Mouse (Mus musculus): ENCODE measurements around the gene 4930556J24Rik. TPM values are rescaled to one million over a fixed set of nuclear protein-coding genes. Genes with fewer than 3 reads are reported as not detected.
A peak's percentile ranks its signal among the peaks of the same experiment; 100 is the strongest.
"Not testable (repeated sequence)": the region's sequence is repeated elsewhere in the genome, so short reads cannot be mapped to it uniquely, and the experiment has no call there.

4930556J24Rik gene
- not detected for polyA plus RNA-seq (2017; shearing (Covaris generic))

DNA sequence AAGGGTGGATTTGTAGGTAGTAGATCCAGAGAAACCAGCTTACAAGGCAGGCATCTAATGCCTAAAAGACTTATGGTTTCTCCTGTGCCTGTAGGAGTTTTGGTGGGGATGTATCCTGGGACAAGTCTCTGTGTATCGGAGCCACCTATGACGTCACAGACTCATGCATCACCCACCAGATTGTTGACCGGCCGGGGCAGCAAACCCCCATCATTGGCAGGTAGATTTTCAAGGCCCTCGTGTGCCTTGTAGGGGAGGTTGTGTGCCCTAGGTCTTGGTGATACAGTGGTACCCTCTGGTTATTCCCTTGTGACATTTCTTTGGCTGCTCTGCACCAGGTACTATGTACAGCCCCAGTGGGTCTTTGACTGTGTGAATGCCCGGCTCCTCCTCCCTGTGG lies at the start of gene 4930556J24Rik:
TSS of gene 4930556J24Rik (minus strand) at position 101 of the 400 bp plus-strand sequence.
- ATAC-seq = no peak

DNA sequence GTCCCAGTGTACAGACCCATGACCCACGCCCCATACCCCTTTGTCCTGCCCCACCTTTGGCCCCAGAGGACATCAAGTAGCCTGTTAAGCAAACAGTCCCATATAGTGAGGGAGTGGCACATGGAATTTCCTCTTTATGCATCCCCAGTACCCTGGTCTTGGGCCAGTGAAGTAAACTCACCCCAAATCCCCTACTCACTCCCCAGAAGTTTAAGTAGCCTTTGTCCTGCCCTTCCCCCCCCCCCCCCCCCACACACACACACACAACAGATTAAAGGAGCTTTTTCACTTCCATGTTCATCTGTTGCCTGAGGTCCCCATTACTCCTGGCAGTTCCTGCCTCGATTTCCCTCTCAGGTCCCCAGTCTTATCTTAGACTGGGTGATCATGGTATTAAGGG lies 46.7 kb upstream of the 4930556J24Rik start:
- no peak for ATAC-seq

DNA sequence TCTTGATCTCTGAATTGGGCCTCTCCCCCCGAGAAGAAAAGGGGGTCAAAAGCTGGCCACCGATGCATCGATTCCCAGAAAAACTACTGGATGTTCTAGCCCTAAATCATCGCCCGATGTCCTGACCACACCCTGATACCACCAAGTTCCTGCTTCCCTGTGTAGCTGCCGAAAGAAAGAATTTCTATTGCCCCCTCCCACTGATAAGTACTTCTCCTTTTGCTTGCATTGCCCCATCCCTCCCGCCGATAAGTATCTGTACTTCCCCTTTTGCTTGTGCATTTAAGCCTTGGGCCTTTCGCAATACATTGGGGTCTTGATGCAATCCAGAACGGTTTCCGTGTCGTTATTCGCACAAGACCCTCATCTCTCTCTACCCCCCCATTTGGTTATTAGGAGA lies 45.5 kb upstream of the 4930556J24Rik start:
- not testable (repeated sequence) for ATAC-seq

DNA sequence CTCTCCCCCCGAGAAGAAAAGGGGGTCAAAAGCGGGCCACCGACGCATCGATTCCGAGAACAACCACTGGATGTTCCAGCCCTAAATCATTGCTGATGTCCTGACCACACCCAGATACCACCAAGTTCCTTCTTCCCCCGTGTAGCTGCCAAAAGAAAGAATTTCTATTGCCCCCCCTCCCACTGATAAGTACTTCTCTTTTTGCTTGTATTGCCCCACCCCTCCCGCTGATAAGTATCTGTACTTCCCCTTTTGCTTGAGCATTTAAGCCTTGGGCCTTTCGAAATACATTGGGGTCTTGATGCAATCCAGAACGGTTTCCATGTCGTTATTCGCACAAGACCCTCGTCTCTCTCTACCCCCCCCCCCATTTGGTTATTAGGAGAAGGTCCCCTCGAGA lies 39.2 kb upstream of the 4930556J24Rik start:
- ATAC-seq = not testable (repeated sequence)

DNA sequence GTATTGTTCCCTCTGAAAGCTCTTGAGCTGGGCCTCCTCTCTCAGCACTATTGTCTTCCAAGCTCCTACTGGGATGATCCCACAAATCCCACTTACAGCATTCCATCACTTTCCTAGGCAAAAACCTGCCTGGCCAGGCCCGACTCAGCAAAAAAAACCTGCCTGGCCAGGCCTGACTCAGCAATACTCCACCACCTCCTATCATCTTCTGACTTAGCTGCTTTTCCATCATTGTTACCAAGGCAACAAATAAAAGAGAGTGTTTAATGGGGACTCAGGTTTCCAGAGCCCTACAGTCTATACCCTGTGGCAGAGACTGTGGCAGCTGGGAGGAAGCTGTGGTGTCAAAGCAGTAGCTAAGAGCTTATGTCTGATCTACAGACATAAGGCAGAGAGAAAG lies 36.0 kb upstream of the 4930556J24Rik start:
- ATAC-seq = no peak

DNA sequence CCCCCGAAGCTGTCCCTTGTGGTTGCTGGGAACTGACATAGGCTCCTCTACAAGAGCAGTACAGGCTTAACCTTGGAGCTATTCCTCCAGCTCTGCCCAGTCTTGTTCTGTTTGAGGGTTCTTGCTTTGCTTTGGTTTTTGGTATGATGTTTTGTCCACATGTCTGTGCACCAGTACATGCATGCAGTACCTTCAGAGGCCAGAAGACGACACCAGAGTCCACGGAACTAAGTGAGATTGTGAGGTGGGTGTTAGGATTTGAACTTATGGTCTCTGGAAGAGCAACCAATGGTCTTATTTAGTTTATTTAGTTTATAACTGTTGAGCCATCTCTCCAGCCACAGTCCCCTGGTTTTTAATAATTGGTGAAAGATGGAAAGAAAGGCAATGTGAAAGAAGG lies 29.9 kb upstream of the 4930556J24Rik start:
- no peak for ATAC-seq

DNA sequence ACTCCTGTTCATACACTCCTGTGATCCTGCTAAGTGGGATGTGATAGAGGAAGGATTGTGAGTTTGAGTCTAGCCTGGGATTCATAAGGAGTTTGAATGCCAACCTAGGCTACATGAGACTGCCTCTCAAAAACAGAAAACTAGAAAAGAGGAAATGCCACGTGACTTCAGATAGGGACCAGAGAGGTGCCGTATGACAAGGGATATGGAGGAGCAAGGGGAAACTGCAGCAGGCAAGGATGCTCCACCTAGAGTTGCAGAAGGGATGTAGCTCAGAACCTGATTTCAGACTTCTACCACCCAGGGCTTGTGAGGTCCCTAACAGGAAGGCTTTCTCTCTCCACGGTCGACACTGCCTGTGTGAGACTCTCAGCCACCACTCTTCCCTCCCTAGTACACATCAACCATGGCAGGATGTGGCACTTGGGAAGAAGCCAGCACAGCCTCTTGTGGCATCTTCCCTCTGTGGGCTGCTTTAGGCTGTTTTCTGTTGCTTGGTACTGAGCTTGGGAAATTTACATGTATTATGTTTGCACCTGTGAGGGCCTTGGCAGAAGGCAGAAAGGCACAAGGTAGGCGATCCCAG lies 28.7 kb upstream of the 4930556J24Rik start:
- ATAC-seq = no peak

DNA sequence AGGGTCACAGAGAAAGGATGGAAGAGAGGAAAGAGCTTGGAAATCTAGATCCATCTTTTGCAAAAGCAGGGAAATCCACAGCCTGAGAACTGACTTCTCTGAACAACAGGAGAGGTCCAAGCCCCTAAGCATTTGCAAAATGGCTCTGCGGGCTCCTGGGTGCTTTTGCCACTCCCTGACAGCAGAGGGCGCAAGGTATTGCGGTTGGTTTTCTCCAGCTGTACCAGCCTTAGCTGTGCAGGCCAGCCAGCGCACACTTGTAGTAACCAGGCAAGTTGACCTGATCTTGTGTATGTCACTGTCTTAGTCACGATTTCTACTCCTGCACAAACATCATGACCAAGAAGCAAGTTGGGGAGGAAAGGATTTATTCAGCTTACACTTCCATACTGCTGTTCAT lies 25.0 kb upstream of the 4930556J24Rik start:
- peak; percentile 57 for ATAC-seq

DNA sequence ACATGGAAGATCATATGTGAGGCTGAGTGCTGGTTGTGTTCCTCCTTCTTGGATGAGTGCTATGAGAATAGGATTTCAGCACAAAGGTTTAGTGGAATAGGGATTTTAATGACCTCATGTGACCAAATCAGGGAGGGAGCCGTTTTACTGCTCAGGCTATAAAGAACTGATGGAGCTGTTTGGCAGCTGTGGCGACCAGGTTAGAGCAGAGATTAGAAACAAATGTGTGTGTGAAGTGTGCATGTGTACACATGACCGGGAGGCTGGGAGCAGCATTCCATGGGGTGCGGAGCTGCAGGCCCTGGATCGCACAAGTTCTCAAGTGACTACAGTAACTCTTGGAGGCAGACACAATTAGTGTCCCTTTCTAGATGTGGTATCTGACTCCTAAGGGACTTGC lies 23.0 kb upstream of the 4930556J24Rik start:
- ATAC-seq = no peak

DNA sequence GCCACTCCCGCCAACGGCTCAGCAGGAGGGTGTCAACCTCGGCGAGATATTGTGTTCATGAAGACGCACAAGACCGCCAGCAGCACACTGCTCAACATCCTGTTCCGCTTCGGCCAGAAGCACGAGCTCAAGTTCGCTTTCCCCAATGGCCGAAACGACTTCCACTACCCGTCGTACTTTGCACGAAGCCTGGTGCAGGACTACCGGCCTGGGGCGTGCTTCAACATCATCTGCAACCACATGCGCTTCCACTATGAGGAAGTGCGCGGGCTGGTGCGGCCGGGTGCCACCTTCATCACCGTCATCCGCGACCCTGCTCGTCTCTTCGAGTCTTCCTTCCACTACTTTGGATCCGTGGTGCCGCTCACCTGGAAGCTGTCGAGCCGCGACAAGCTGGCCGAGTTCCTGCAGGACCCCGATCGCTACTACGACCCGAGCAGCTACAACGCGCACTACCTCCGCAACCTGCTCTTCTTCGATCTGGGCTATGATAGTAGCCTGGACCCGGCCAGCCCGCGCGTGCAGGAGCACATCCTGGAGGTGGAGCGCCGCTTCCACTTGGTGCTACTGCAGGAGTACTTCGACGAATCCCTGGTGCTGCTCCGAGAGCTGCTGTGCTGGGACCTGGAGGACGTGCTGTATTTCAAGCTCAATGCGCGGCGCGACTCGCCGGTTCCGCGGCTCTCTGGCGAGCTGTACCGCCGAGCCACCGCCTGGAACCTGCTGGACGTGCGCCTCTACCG lies 21.6 kb upstream of the 4930556J24Rik start:
- ATAC-seq = peak; percentile 29

DNA sequence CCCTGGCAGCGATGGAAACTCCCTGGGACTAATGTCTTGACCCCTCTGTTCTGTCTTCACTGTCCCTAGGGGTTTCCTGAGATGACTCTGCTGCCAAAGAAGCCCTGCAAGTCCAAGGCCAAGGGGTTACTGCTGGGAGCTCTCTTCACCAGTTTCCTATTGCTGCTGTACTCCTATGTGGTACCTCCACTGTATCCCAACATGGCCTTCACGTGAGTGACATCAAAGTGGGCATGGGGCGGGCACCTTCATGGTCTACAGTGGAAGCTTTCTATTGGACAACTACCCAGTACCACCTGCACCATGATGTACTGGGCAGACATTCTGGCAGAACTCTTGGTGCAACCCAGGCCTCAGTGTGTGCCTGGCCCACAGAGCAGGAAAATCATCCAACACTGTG lies 20.3 kb upstream of the 4930556J24Rik start:
- no peak for ATAC-seq

DNA sequence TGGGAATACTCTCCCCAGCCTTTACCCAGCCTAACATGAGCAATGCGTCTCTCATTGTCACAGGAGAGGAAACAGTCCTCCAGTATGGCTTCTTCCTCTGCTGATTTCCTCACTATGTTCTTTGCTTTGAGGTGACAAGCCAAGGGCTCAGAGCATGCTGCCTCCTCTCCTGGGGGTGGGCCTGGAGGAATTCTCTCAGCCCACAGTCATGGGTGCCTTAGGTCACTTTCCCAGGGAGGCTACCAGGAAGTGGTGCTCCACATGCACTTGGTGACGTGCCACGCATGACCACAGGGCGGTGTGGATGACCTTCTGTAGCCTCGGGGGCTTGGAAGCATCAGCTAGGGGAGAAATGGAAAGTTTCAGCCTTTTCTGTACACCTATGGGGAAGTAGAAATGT lies 18.9 kb upstream of the 4930556J24Rik start:
- ATAC-seq = no peak

DNA sequence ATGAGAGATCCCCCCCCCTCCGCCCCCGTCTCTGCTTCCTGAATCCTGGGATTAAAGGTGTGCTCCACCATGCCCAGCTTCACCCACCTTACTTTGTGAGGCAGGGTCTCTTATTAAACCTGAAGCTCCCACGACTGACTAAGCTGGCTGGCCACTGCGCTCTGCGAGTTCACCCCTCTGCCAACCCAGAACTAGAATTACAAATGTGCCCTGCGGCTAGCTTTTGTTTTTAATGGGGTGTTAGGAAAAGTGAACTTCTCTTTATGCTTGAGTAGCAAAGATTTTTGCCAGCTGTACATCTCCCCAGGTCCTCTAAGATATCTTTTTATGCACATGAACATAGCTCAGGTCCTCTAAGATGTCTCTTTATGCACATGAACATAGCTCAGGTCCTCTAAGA lies 17.3 kb upstream of the 4930556J24Rik start:
- ATAC-seq = no peak

DNA sequence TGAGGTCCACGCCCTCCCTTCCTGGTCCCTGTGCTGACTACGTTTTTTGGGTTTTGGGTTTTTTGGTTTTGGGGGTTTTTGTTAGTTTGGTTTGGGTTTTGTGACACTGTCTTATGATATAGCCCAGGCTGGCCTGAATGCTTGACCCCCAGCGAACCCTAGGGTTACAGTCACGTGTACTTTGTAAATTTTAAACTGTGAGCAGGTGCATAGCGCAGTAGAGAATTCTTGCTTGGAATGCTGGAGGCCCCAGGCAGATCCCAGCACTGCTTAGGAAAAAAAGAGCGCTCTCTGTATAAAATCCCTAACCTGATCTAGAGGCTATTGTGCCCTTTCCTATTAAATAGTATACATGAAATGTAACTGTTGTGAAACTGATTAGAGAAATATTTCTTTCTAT lies 16.6 kb upstream of the 4930556J24Rik start:
- ATAC-seq = no peak

DNA sequence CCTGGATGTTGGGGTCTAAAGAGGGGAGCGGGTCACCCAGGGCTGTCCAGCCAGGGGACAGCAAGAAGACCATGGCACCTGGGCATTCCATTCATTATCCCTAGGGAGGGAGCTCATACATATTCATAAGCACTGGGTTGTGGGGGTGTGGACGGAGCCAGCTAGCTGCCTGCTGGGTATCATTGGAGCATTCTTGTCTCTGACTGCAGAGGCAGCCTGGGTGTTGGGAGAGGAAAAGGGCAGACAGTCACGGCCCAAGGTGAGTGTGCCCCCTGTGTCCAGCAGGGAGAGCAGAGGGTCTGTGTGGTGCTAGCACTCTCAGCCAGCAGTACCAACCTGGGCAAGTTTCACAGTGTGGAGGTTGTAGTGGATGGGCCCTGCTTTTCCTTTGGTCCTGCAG lies 13.2 kb upstream of the 4930556J24Rik start:
- no peak for ATAC-seq

DNA sequence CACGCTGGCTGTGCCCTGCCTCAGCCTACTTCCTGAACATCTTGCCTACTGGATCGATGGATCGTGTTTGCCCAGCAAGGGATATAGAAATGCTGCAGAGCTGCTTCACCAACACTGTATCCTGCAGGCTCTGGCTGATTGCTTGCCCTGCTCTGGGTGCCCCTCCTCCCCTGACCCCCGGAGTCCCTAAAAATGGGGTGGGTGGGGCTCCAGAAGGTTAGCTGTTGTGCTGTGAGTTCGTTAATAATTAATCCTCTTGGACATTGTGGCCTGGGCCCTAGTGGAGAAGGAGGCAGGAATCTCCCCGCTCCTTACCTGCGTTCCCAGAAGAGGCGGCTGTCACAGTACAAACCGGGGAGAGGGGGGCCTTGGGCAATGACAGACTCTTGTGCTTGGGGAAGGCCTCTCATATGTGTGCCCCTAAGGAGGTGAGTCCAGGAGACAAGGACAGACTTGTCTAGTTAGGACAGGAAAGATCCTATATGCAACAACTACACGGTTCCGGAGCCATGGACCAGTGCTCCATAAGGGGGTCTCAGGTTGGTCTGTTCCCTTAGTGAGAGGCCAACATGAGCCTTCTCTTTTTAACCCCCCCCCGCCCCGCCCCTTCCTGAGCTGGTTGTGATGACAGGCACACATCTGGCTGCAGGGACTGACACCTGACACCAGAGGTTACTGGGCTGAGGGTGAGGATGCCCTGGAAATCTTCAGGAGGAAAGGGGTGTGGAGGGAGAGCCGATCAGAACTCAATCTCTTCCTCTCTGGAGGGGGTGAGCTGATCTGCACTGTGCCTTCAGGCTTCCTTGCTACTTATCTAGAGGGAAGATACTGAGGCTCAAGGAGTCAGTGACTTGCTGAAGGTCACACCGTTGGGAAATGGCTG lies 7.5 kb upstream of the 4930556J24Rik start:
- ATAC-seq = no peak

DNA sequence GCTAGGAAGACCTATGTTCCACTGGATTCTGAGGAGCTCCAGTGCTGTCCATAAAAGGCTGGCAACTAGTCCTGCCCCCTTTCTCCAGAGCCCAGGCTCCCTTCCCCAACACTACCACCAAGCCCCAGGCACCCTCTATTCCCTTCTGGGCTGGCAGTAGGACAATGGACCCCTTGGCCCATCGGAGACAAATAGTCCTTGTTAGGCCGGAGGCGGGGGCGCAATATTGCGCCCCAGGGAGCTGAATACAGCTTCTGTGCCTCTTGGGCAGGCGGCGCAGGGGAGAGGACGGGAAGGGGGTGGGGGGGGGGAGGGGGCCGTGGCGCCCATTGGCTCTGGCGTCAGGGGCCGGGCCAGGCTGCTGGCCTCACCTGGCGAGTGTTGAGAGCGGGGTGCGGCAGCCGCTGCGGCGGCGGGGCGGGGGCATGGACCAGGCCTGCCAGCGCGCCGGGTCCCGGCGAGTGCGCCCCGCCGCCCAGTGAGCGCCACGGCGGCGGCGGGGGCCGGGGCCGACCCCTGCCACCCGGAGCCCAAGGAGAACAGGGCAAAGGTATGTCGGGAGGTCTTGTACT lies 6.8 kb upstream of the 4930556J24Rik start, which contains the start of gene Gal3st1:
TSS of gene Gal3st1 (plus strand) at position 346 of the 572 bp plus-strand sequence.
- ATAC-seq = no peak

DNA sequence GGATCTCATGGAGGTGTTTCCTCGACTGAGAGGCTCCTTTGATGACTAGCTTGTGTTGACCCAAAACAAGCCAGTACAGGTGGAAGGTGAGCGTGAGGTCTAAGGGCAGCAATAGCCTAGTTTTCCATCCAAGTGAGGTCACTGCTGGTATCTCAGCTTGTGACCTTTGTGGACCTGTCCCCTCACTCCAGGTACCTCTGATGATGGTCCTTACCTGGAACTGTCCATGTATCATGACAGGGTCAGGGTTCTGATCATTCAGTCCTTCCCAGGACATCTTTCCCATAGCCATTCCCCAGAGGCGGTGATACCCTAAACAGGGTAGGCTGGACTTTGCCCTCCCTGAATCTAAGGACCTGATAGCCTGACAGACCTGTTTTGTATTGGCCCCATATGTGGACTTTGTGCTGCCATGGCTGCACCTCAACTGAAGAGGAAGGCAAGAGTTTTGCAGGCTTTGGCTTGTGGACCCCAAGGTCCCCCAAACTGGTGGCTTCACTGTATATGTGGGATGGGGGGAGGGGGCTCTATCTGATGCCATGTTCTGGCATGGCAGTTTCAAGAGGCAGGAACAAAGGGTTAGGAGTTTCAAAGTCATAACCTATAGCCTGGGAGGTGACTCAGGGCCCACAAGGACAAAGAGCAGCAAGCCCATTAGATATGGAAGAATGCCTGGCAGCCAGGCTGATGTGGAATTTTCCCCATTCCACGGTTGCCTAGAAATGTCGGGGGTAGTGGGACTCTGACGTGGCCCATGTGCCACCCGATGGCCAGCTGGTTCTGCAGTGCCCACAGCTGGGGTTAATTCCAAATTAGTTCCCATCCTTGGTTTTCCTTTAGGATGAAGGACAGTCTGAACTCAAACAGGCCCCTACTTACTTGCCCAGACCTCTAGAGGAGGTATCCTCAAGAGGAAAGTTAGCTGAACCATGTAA lies 6.0 kb upstream of the 4930556J24Rik start:
- no peak for ATAC-seq

DNA sequence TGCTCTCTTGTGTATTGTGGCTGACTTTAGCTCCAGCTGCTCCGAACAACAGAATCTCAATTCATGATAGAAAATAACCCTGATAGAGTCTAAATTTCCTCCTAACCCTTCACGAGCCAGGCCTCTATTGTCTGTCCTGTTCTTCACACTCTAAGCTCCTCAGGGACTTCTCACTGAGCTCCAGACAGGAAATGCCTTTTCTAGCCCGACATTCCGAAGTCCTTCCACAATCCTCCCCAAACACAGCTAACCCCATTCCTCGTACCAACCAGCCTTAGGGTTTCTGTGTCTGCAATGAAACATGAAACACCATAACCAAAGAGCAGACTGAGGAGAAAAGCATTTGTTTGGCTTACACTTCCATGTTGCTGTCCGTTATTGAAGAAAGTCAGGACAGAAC lies 5.0 kb upstream of the 4930556J24Rik start:
- no peak for ATAC-seq

DNA sequence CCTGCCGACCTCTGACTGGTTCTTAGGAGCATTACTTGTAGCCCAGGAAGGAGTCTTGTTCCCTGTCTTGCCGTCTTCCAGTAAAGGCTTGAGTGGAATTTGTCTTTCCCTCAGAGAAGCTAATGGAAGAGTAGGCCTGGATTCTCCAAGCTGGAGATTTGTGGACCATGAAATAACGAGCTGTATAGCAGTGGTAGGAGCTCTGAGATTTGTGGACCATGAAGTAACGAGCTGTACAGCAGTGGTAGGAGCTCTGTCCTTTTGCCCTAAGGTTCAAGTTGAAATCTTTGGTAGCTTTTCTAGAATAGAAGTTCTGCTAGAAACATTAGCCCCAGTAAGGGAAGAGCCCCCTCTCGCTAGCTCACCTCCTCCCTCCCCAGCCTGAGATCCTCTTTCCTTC lies 1.8 kb upstream of the 4930556J24Rik start:
- no peak for ATAC-seq

DNA sequence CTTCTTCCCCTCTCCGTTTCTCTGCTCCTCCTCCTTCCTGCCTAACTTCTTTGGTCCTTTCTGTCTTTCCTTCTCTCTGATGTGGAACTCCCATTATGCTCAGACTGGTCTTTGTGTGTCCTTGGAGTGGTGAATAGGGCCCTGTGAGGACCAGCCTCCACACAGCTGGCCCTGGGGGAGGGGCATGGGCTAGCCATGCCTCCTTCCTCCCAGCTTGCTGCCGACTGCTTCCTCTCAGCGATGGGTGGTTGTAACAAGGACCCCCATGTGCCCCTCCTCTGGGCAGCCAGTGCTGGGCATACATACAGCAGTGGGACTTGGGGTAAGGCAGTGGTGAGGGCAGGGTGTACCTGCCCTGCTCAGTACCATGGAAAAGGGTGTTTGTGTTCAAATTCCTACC lies 2.3 kb downstream of the 4930556J24Rik start:
- no peak for ATAC-seq

DNA sequence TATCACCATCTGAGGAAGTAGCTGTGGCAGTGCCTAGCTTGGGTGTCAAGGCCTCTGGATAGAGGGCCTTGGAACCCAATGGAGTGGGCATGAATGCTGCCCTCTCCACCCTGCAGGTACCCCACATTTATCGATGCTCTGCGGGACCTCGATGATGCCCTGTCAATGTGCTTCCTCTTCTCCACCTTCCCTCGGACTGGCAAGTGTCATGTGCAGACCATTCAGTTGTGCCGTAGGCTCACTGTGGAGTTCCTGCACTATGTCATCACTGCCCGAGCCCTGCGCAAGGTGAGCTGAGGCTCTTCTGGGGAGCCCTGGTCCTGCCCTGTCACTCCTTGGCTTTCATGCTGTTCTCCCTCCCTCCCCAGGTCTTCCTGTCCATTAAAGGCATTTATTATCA lies 3.5 kb downstream of the 4930556J24Rik start:
- no peak for ATAC-seq
